Mouse (Mus musculus) CH12.LX (cell line): Measurements from ENCODE around the gene Zfp473.

Source experiments
- BHLHE40 ChIP-seq: IDR thresholded peaks from 2 replicates; pipeline ENCODE4 v1.6.1; 2011; ENCODE audit warnings: mild to moderate bottlenecking, low read depth, low read length, improper control_type of control experiment
- CTCF ChIP-seq, 2 experiments: IDR thresholded peaks in 1 of 2; conservative IDR thresholded peaks in 1 of 2; 2 replicates each; pipeline ENCODE4 v1.5.1; 2011 to 2012; ENCODE audit warnings: low read depth in 2 of 2, low read length in 2 of 2, improper control_type of control experiment in 1 of 2, inconsistent platforms in 1 of 2, mild to moderate bottlenecking in 1 of 2, moderate library complexity in 1 of 2
- EP300 ChIP-seq: IDR thresholded peaks from 2 replicates; pipeline ENCODE4 v1.6.1; 2011; ENCODE audit warnings: low read length, improper control_type of control experiment
- HCFC1 ChIP-seq: IDR thresholded peaks from 2 replicates; pipeline ENCODE4 v1.6.1; 2012; ENCODE audit warnings: low read depth, mild to moderate bottlenecking, inconsistent platforms, low read length, improper control_type of control experiment
- JUN ChIP-seq: IDR thresholded peaks from 2 replicates; pipeline ENCODE4 v1.6.1; 2011; ENCODE audit warnings: low read depth, mild to moderate bottlenecking, low read length, improper control_type of control experiment, moderate library complexity; ENCODE audit not compliant: insufficient read depth
- POLR2A ChIP-seq: IDR thresholded peaks from 2 replicates; pipeline ENCODE4 v1.6.1; 2011; ENCODE audit warnings: low read depth, mild to moderate bottlenecking, improper control_type of control experiment, low read length
- POLR2AphosphoS2 ChIP-seq: IDR thresholded peaks from 2 replicates; pipeline ENCODE4 v1.6.1; 2011; ENCODE audit warnings: low read depth, low read length, improper control_type of control experiment
- SIN3A ChIP-seq: IDR thresholded peaks from 2 replicates; pipeline ENCODE4 v1.6.1; 2012; ENCODE audit warnings: low read length, improper control_type of control experiment, inconsistent platforms
- TCF12 ChIP-seq: IDR thresholded peaks from 2 replicates; pipeline ENCODE4 v1.6.1; 2014; ENCODE audit warnings: low read depth, mild to moderate bottlenecking, inconsistent platforms, low read length, improper control_type of control experiment
- UBTF ChIP-seq: IDR thresholded peaks from 2 replicates; pipeline ENCODE4 v1.6.1; 2012; ENCODE audit warnings: low read depth, mild to moderate bottlenecking, inconsistent platforms, low read length, improper control_type of control experiment, moderate library complexity
- ZC3H11A ChIP-seq: IDR thresholded peaks from 2 replicates; pipeline ENCODE4 v1.6.1; 2012; ENCODE audit warnings: low read depth, mild to moderate bottlenecking, inconsistent platforms, low read length, improper control_type of control experiment

DNA sequence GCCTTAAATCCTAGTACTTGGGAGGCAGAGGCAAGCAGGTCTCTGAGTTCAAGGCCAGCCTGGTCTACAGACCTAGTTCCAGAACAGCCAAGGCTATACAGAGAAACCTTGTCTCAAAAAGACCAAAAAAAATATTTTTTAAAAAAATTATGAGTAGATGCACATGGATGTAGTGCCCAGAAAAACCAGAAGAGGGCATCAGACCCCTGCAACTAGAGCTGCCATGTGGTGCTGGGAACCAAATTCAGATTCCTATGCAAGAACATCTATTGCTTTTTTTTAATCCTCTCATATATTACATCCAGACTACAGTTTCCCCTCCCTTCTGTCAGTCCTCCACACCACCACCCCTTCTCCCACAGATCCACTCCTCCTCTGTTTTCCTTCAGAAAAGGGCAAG lies 44.5 kb downstream of the Zfp473 start:
- no peak for TF ChIP-seq POLR2A
- no peak for TF ChIP-seq EP300
- no peak for TF ChIP-seq JUN
- peak in 1 of 2 experiments; percentile 37; a peak in 2 of 4 replicates for TF ChIP-seq CTCF (conservative IDR thresholded peaks at IDR 0.05 in 1 of 2, IDR thresholded peaks at IDR 0.05 in 1 of 2; ENCODE audit: low read depth in 2 of 2, low read length in 2 of 2)
- no peak for TF ChIP-seq BHLHE40
- TF ChIP-seq SIN3A, result no peak
- no peak for TF ChIP-seq TCF12
- no peak for TF ChIP-seq UBTF
- TF ChIP-seq POLR2AphosphoS2, result no peak
- TF ChIP-seq ZC3H11A, result no peak
- no peak for TF ChIP-seq HCFC1
